Mouse (Mus musculus) left cerebral cortex, postnatal 4 days (tissue): ENCODE data around the gene Atpaf1. TPM values are rescaled to one million over a fixed set of nuclear protein-coding genes. Genes with fewer than 3 reads are reported as not detected.

Experiments used
- DNase-seq: peaks from one replicate; pipeline ENCODE4 v3.0.0-alpha.2; 2022
- intact Hi-C: fragments of 180-260 bp; cut with DNase I; formaldehyde crosslinking; loops from one replicate; pipeline ENCODE4 v1.15.1; 2025
- total RNA-seq, 2 experiments: library from RNA; stranded (reverse); gene quantifications; 2 replicates each; pipeline ENCODE4 v1.2.3; 2021

Atpaf1 gene
- 10 to 100 TPM; 23.4 to 26.3 TPM for total RNA-seq

DNA sequence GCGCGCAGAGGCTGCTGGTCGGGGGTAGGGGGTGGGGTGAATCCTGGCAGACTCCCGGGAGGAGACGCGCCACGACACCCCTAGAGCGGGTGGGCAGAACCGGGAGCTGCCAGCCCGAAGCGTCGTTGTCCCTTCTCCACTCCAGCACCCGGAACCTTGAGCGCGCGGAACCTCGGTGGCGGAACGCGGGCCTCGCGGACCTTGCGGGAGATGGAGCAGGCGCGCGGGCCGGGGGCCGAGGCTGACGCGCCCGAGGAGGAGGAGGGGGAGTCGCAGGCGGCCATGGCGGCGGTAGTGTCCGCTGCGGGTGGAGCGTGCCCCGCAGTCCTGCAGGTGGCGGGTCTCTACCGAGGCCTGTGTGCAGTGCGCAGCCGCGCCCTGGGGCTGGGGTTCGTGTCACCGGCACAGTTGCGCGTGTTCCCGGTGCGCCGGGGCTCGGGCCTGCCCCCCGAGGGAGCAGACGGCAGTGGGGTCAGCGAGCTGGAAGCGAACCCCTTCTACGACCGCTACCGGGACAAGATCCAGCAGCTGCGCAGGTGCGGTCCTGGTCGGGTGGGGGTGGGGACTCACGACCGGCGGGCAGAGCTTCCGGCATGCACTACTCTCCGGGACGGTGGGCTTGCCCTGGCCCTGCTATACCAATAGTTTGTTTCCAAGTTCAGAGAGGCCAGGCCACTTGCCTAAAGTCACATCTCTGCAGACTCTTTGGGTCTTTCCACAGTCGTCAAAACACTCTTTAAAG, at the start of gene Atpaf1:
Gene Atpaf1 (plus strand): TSS at position 44 of the 742 bp plus-strand sequence.
- intact Hi-C loops = no loop called here
- DNase-seq = peak; percentile 78

DNA sequence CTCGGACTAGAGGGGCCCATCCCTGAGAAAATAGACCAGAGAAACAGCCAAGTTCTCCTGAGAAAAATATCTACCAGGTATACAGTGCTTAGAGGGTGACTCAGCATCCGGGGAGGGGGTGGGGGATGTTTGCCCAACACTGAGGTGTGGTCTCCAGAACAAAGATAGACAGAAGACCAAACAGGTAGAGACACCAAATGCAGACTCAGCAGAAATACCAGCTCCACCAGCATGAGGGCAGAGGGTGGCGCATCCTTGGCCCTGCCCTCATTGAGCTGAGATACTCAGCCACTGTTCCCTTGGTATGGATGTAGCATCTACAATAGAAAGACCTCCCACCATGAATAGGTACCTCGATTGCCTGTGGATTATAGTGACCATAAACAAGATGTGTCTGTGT, 49.7 kb upstream of the Atpaf1 start:
- DNase-seq = no peak
- intact Hi-C loops = loop anchor here (5.0 kb wide), 1 partner anchor 167 kb away; no protein-coding TSS in a partner anchor

DNA sequence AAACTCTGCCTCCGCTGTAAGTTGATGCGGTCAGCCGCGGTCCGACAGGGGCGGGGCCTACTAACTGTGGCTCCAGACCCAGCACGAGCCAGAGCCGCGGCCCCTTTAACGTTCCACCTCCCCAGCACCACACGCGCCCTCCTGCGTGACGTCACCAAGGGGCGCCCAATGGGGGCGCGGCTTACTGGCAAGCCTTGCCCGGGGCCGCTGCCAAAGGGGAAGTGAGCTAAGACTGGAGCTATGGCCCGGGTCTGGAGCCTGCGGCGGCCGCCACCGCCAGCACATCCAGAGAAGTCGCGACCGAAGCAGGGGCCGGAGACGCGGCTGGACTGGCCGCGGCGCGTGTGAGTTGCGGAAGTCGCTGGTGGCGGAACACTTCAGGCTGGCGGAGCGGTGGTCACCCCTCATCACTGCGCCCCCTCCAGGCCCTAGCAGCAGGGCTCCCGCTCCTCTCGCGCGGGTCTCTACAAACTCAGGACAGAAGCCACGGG, 47.0 kb upstream of the Atpaf1 start, which contains the start of gene Efcab14:
Gene Efcab14 (plus strand): TSS at position 194 of the 491 bp plus-strand sequence.
- peak; percentile 99 for DNase-seq
- intact Hi-C loops = no loop called here

DNA sequence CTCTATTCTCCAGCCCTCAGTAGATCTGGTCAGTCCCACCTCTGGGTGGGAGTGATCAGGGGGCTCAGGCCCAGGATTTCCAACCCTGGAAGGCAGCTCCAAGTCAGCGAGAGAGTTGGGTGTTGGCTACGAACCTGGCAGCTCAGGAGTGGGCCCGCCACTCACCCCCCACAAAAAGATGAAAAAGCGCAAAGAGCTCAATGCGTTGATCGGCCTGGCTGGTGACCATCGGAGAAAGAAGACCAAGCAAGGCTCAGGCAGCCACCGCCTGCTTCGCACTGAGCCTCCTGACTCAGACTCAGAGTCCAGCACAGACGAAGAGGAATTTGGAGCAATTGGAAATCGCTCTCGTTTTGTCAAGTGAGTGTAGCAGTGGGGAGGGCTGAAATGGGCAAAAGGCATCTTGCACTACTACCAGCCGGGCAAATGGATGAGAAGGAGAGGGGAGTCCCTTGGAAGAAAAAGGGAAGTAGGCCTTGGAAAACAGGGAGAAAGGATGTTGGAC, 46.1 kb upstream of the Atpaf1 start:
- intact Hi-C loops = no loop called here
- DNase-seq = no peak

DNA sequence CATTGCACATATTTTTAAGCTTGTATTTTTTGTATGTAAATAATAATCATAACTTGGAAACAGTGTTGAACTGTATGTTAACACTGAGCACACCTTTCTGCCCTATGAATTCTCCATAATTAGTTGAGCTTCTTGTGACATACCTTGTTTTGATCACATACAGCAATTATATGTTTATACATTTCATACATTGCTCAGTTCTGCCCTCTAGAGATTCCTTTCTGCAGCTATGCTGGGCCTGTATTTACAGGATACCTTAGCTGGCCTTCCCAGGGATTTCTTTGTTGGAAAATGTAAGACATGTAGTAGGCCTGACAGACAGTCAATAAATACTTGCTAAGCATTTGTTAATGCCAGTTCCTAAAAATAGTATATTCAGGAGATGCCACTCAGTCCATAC, 42.0 kb upstream of the Atpaf1 start:
- intact Hi-C loops = no loop called here

DNA sequence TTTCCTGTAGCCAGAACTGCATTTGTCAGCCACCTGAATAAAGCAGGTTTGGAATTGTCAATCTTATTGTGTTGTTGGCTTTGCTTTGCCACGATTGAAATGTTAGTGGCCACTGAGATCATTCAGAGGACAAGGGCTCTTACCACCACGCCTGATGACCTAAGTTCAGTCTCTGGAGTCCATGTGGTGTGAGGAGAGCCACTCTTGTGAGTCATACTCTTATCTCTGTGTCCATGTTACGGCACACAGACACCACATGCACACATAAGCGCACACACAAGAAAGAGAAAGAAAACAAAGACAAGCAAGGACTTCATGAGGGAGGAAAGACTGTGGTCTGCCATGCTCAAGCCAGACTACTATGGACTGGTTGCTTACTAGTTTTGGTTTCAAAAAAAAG, 41.5 kb upstream of the Atpaf1 start:
- DNase-seq = no peak
- intact Hi-C loops = no loop called here

More for the DNA sequence above, 42.0 kb upstream of the Atpaf1 start:
- DNase-seq = no peak

DNA sequence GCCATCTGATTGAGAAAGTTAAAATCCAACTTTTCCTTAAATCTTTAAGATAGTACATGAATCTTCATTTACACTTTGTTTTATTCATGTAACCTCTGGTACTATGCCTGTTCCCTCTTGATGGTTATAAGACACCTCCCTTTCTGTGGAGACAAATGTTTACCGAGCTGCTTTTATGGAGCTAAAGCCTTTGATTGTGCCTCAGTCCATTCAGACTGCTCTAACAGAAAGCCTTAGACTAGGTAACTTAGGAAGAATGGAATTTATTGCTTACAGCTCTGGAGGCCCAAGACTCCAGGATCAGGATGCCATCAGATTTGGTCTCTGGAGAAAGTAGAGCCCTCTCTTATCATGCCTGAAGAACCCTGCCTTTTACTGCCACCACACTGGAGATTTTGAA, 36.4 kb upstream of the Atpaf1 start:
- intact Hi-C loops = no loop called here
- no peak for DNase-seq

DNA sequence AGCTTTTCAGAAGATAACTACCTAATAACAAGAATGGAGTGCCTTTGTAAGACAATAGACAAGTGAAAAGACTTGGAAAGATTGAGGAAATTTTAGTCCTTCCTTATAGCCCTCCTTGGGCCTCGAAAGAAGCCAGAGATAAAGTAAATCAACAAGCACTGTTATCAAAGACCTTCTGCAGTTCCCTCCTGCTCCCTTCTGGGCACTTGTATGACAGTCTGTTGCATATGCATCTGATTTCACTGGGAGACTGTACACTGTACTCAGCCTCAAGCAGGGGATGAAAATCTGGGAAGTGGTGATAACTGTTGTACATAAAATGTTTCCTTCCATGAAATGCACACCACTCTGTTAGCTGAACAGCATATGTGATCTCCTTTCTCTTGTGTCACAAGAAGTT, 35.3 kb upstream of the Atpaf1 start:
- DNase-seq = no peak

DNA sequence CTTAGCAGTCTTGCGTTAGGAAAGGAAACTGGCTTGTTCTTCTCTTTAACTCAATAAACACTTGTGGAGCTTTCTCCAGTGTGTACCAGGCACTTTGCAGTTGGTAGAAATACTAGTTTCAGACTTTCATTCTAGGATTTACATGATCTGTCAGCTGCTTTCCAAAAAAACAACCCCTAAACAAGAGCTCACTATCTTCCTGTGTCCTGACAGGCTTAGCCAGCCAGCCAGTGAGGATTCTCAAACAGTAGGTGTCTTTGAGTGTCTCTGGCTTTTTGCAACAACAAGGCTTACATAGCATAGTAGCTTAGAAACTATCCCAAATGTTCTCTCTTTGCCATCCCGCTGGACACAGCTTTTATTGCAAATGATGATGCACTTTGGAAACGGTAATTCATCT, 30.5 kb upstream of the Atpaf1 start:
- intact Hi-C loops = no loop called here
- no peak for DNase-seq

More for the DNA sequence above, 35.3 kb upstream of the Atpaf1 start:
- intact Hi-C loops = no loop called here

DNA sequence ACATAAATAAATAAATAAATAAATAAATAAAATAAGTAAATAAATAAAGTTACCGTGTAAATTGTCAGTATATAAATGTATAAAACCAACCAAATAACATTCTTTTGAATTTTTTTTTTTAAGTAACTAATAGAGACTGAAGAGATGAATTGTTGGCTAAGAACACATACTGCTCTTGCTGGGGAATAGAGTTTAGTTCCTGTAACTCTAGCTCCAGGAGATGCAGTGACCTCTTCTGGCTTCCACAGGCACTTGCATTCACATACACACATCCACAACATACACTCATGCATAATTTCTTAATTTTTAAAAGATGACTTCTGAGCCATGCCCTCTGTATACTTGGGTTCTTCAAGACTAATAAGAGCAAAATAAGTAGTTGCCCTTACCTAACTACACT, 29.8 kb upstream of the Atpaf1 start:
- intact Hi-C loops = no loop called here
- DNase-seq = no peak

DNA sequence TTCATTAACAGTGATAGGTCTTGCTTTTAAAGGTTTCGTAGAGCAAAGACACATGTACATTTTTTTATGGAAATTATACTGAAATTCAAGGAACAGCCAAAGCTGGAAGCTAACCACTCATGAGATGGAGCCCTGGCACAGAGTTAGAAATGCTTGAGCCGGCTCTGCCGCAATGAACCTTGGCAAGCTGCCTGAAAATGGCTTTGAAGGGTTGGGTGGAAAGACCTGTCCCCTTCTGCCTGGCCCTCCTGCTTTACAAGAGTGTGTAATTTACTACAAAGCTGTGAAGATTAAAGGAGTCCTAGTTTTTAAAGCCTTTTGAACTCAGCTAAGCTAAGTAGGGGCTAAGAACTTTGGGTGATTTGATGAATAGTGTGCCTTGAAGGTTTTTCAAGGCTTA, 23.4 kb upstream of the Atpaf1 start:
- no peak for DNase-seq
- intact Hi-C loops = no loop called here

DNA sequence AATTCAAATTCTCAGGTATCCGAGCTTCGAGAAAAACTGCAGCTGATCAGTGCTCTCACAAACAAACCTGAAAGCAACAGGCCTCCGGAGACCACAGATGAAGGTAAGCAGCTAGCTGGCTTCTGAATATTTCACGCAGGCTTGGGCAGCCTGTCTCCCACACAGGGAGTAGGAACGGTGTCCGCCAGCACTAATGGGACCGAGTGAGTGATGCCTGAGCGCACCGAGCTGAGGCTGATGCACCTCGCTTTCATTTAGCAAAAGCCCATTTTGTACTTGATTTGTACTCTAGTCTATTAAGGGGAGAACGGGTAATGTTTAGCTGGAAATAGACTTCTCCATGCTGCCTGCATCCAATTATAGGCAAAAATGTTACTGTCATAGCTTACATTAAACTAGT, 20.0 kb upstream of the Atpaf1 start:
- DNase-seq = no peak
- intact Hi-C loops = no loop called here

DNA sequence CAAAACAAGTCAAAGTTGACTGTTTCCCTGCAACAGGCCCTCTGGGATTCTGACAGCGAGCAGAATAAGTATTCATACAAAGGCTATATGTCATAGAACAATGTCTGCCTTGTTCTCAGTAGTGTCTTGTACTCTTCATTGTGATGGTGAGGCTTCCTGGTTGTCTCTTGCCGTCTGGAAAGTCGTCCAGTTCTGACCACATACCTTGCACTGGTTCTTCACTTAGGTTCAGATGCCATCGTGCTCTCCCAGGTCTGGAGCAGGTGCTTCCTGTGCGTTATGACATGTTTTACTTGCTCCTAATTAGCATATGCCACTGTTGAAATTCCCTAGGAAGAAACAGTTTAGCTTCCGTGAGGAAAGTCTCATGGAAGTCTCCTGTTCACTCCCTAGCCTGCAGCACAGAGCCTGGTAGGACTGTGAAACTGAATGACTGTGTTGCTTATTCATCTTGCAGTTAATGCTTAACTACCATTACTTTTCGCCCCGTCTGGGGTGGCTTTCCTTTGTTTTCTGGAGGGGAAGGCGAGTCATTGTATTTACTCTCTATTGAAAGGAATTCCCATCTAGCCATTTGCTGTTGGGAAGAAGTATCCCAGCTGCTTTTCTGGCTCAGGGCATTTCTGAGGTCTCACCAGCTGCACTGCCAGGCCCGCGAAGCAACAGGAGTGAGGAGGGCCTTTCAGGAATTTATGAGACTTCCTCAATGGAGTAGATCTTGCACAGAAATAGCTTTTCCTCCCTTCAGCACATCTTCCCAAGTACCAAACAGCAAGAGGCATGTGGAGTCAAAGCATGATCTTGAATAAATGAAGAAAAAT, 16.8 kb upstream of the Atpaf1 start:
- intact Hi-C loops = no loop called here
- DNase-seq = no peak

DNA sequence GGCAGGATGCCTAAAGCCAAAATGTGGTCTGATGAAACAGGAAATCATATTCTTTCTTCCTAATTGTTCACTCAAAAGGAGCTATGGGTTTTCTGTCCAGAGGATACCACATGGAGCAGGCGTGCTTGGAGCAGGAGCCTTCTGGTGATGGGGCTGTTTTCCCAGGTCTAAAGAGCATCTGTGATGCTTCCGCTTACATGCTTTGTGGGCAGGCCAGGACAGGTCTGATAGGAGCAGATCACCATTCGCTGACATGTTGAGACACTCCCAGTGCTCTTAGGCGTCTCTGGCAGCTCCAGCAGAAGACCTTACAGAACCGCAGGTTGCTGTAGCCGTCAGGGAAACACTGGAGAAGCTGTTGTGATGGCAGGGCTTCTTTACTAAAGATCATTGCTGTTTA, 9.6 kb upstream of the Atpaf1 start:
- intact Hi-C loops = no loop called here
- DNase-seq = no peak

DNA sequence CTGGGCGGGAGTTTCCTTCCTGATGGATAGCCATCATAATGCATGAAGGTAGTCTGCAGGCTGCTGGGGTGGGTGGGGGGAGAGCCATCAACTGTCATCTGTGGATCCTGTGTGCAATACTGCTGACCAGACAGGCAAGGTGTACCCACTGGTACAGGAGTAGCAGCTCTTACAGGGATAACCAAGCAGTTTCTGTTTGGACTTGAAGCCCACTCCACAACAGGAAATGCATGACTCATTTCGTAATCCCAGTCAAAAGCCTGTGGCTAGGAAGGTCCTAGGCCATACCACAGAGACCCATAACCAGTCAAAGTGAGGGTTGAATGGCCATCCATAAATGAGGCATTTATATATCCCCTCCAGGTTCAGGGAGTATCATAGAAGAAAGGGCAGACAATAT, 7.0 kb upstream of the Atpaf1 start:
- intact Hi-C loops = no loop called here
- no peak for DNase-seq

DNA sequence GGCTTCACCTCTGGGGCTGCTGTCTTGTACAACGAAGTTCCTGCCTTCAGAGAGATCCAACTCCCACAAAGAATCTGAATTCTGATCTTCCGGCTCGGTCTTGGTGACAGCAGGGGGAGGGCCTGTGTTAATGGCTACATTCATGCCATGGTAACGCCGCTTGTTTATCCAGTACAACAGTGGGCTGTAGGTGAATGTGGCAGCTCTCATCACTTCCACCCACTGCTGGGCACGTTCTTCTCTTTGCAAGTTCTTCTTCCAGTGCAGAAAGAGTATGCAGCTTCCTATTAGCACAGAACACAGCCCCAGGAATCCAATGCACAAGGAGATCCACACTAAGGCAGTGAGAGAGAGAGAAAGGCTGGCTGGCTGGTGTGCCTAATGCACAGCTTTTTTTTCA, 4.3 kb upstream of the Atpaf1 start:
- intact Hi-C loops = no loop called here
- DNase-seq = no peak

DNA sequence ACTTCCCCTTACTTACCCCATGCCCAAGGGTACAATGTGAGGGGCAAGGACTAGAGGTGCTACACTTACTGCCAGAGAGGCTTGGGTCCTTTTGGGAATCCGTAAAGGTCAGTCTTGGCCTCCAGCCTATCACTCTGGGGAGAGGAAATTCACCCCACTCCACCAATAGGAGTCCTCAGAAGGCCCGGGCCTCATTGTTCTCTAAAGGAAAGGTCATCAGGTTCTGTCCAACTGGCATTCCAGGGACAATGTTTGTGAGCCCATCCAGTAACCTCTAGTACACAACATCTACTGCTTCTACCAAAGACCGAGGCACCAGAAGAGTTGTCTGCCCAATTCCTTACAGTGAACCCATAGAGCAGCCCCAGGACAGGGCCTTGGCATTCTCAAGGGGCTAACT, 3.7 kb upstream of the Atpaf1 start, which contains the start of gene Tex38:
Gene Tex38 (minus strand): TSS at position 101 of the 400 bp plus-strand sequence.
- DNase-seq = no peak
- intact Hi-C loops = no loop called here

DNA sequence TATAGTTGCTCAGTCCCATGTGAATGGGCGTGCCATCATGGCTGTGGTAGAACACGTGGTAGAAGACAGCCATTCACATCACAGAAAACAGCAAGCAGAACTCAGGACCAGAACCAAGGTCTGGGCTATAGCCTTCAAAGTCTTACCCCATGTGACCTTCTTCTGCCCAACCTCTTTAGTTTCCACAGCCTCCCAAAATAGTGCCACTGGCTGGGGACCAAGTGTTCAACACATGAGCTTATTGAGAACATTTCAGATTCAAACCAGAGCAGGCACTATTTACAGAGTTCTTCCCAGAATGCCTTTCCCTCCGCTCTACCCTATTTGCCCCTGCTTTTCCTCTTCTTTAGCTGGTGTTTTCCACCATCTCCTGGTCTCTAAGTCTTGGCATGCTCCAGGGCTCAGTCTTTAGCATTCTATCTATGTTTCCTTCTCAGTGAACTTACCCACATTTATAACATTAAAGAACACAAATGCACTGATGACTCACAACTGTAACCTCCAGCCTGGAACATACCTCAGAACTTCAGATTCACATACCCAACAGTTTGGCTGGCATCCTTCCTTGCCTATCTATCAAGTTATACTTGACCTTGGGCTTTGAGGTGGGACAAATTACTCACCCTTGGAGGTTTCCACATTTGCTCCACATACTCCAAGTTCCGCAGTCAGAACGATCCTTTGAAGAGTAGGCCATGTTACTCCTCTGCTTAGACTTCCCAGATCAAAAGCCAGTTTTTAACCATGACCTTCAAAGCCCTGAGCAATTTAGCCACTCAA, 2.4 kb upstream of the Atpaf1 start:
- intact Hi-C loops = no loop called here
- no peak for DNase-seq

DNA sequence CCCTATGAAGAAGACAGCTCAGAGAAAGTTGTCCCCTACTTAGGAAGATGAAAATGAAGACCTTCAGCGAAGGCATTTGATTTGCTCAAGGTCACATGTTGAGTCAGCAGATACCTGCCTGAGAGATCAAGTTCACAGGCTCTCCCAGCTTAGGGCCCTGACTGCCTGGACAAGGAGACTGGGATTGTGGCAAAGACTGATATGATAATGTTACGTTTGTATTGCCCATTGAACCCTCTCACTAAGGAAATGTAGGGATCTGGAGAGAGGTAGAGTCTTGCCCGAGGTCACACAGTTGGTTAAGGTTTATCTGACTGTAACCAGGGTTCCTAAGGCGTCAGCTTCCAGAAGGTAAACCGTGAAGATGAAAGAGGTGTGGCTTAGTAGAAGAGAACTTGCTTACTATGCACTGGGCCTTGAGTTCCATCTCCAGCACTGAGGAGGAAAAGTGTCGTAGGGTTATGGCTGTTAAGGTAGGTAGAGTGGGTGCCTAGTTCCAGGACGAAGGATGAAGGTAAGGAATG, 961 bp downstream of the Atpaf1 start:
- intact Hi-C loops = no loop called here
- DNase-seq = no peak

DNA sequence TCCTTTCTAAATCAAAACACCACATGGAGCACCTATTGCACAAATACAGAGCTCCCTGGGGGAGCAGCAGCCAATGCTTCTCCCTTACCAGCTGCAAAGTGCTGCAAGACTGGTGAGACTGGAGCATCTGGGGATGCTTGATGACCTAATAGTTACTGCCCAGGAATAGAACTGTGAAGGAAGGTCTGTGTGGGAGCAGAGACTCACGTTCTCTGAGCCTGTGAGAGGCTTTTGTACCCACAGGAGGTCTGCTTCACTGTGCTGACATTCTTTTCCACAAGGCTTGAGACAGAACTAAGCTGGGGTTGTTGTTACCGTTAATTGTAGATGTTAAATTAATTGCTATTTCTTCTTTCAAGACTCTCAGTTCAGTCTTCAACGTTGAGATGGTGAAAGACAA, 6.3 kb downstream of the Atpaf1 start:
- intact Hi-C loops = no loop called here
- no peak for DNase-seq

DNA sequence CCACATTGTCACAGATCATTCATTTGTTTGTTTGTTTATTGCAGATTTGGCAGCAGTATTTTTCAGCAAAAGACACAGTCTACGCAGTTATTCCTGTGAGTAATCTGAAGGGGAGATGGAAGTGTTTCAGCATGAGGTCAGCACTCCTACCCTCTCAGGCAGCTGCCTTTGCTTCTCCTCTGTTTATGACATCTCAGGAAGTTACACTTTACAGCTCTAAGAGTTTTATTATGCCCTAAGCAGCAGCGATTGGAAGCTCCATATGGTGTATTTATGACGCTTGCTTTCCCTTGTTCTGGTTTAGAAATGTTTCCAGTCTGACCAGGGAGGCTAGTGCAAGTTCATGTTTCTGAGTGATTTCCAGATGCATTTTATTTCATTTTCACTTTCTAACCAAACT, 10.7 kb downstream of the Atpaf1 start:
- DNase-seq = no peak
- intact Hi-C loops = no loop called here
